Mouse (Mus musculus) G1E (cell line): Measurements from ENCODE around the gene Grip1. TPM values are rescaled to one million over a fixed set of nuclear protein-coding genes. Genes with fewer than 3 reads are reported as not detected.

Experiments
- ATAC-seq: 2 replicates; pipeline ENCODE4 v1.8.0; 2016; ENCODE audit warnings: mild to moderate bottlenecking; ENCODE audit not compliant: insufficient number of reproducible peaks, poor library complexity, low FRiP score, severe bottlenecking; ENCODE audit errors: extremely low read depth
- DNase-seq: peaks from one replicate; pipeline ENCODE4 v3.0.0; 2012; ENCODE audit warnings: low spot score
- H3K27me3 ChIP-seq: 2 replicates; pipeline ENCODE4 v1.6.1; 2012; ENCODE audit warnings: mild to moderate bottlenecking, low read length, inconsistent platforms; ENCODE audit not compliant: insufficient read depth
- H3K36me3 ChIP-seq: replicated peaks from 2 replicates; pipeline ENCODE3; 2012; ENCODE audit warnings: mild to moderate bottlenecking, inconsistent platforms
- H3K4me1 ChIP-seq: 2 replicates; pipeline ENCODE4 v1.6.1; 2012; ENCODE audit warnings: low read depth, low read length, inconsistent platforms, mixed read lengths; ENCODE audit not compliant: insufficient read depth
- H3K4me3 ChIP-seq: 2 replicates; pipeline ENCODE4 v1.5.1; 2012; ENCODE audit warnings: low read depth, mild to moderate bottlenecking, inconsistent platforms, low read length, moderate library complexity, mixed read lengths
- H3K9me3 ChIP-seq: replicated peaks from 2 replicates; pipeline ENCODE4 v1.6.1; 2012; ENCODE audit warnings: inconsistent platforms
- CTCF ChIP-seq: IDR thresholded peaks from 2 replicates; pipeline ENCODE4 v1.5.1; 2012; ENCODE audit warnings: low read depth, low read length, inconsistent platforms, mixed read lengths
- GATA1 ChIP-seq: IDR thresholded peaks from 2 replicates; pipeline ENCODE4 v1.6.1; 2012; ENCODE audit warnings: borderline replicate concordance, low read length, inconsistent platforms, mixed read lengths
- GATA2 ChIP-seq: IDR thresholded peaks from 2 replicates; pipeline ENCODE4 v1.6.1; 2012; ENCODE audit warnings: low read depth, low read length, inconsistent platforms, borderline replicate concordance
- POLR2AphosphoS5 ChIP-seq: IDR thresholded peaks from 2 replicates; pipeline ENCODE4 v1.6.1; 2012; ENCODE audit warnings: low read depth, low read length, inconsistent platforms; ENCODE audit not compliant: insufficient replicate concordance
- TAL1 ChIP-seq: conservative IDR thresholded peaks from 2 replicates; pipeline ENCODE4 v1.6.1; 2012; ENCODE audit warnings: low read depth, low read length, inconsistent platforms, mixed read lengths
- polyA plus RNA-seq: library from polyadenylated mRNA; stranded (reverse); fragments of >175 nt; gene quantifications from 2 replicates; pipeline ENCODE4 v1.2.3, GENCODE M21; 2012
- total RNA-seq, 2 experiments: library from RNA; stranded (forward) in 1 of 2; stranded (reverse) in 1 of 2; fragments of 200-1000 nt in 1 of 2; fragments of >200 nt in 1 of 2; fragmentation: Nextera tagmentation in 1 of 2; gene quantifications; 2 replicates each; pipeline ENCODE4 v1.2.3; 2014 to 2017

Gene Grip1
- total and polyA plus RNA-seq, 3 experiments, result 0.11 TPM; not detected in 2

- no peaks in the 10 kb centered on the region for H3K27me3 ChIP-seq
- no peak for TF ChIP-seq GATA2
- TF ChIP-seq CTCF, result no peak
- TF ChIP-seq GATA1, result no peak
- no peak for TF ChIP-seq TAL1
- TF ChIP-seq POLR2AphosphoS5, result no peak
- ATAC-seq, result no peak
- DNase-seq, result no peak
- H3K4me1 ChIP-seq, result no peaks in the 10 kb centered on the region
- H3K4me3 ChIP-seq, result no peak overlapping the region
- no peaks in the 10 kb centered on the region for H3K36me3 ChIP-seq
- peaks cover 46% of the 10 kb centered on the region for H3K9me3 ChIP-seq
These were observed 424.7 kb downstream of the Grip1 start for GRCm38 (mm10) chr10:119878331-119878730.

- H3K36me3 ChIP-seq, result no peaks in the 10 kb centered on the region
- no peaks in the 10 kb centered on the region for H3K4me1 ChIP-seq
- no peak for TF ChIP-seq POLR2AphosphoS5
- TF ChIP-seq GATA1, result no peak
- no peak for TF ChIP-seq GATA2
- no peak for TF ChIP-seq TAL1
- TF ChIP-seq CTCF, result no peak
- DNase-seq (no peak), ATAC-seq (no peak)
- no peaks in the 10 kb centered on the region for H3K27me3 ChIP-seq
- H3K9me3 ChIP-seq, result peaks cover 48% of the 10 kb centered on the region
- no peak overlapping the region for H3K4me3 ChIP-seq
These were observed 431.0 kb downstream of the Grip1 start for GRCm38 (mm10) chr10:119884591-119884990.

- TF ChIP-seq GATA1 (no peak), POLR2AphosphoS5 (no peak), CTCF (no peak)
- no peaks in the 10 kb centered on the region for H3K4me1 ChIP-seq
- no peaks in the 10 kb centered on the region for H3K27me3 ChIP-seq
- peaks cover 47% of the 10 kb centered on the region for H3K9me3 ChIP-seq
- H3K36me3 ChIP-seq, result no peaks in the 10 kb centered on the region
- DNase-seq (no peak), ATAC-seq (no peak)
- no peak overlapping the region for H3K4me3 ChIP-seq
These were observed 431.9 kb downstream of the Grip1 start for GRCm38 (mm10) chr10:119885563-119885962.

GRCm38 (mm10) chr10:119886681-119887080 is 433.1 kb downstream of the Grip1 start:
- Histone ChIP-seq H3K27me3 (no peaks in the 10 kb centered on the region), H3K4me3 (no peak overlapping the region), H3K4me1 (no peaks in the 10 kb centered on the region), H3K9me3 (peaks cover 48% of the 10 kb centered on the region), H3K36me3 (no peaks in the 10 kb centered on the region)
- DNase-seq (no peak), ATAC-seq (no peak)
- TF ChIP-seq TAL1, result no peak
- no peak for TF ChIP-seq POLR2AphosphoS5
- no peak for TF ChIP-seq GATA1
- TF ChIP-seq CTCF, result no peak
- TF ChIP-seq GATA2, result no peak

- H3K4me1 ChIP-seq, result no peaks in the 10 kb centered on the region
- no peaks in the 10 kb centered on the region for H3K27me3 ChIP-seq
- ATAC-seq, result no peak
- TF ChIP-seq GATA2 (no peak), CTCF (no peak), POLR2AphosphoS5 (no peak), GATA1 (no peak), TAL1 (no peak)
- DNase-seq, result no peak
- H3K9me3 ChIP-seq, result peaks cover 47% of the 10 kb centered on the region
- no peak overlapping the region for H3K4me3 ChIP-seq
- no peaks in the 10 kb centered on the region for H3K36me3 ChIP-seq
These were observed 449.1 kb downstream of the Grip1 start for GRCm38 (mm10) chr10:119902754-119903153.

GRCm38 (mm10) chr10:119906869-119907268 is 453.2 kb downstream of the Grip1 start:
- Histone ChIP-seq H3K27me3 (no peaks in the 10 kb centered on the region), H3K4me1 (no peaks in the 10 kb centered on the region), H3K9me3 (peaks cover 49% of the 10 kb centered on the region), H3K4me3 (no peak overlapping the region), H3K36me3 (no peaks in the 10 kb centered on the region)
- no peak for DNase-seq
- ATAC-seq, result no peak
- TF ChIP-seq TAL1 (no peak), POLR2AphosphoS5 (no peak), GATA1 (no peak), CTCF (no peak), GATA2 (no peak)
